Mouse (Mus musculus) c-Kit-positive CD71-positive TER-119-positive erythroid progenitor cells, embryonic 14.5 days (primary cell): Measurements from ENCODE around the gene Inpp5a.

Experiments used
- DNase-seq: peaks from one replicate; pipeline ENCODE4 v3.0.0-alpha.2; 2013; ENCODE audit warnings: low spot score

The Inpp5a gene

GRCm38 (mm10) chr7:139581801-139582571 is 193.1 kb downstream of the Inpp5a start:
- no peak for DNase-seq

GRCm38 (mm10) chr7:139582595-139582994 is 193.7 kb downstream of the Inpp5a start, which contains the start of gene Nkx6-2:
TSS of gene Nkx6-2 (minus strand) at chr7:139582797.
- DNase-seq: no peak

GRCm38 (mm10) chr7:139583094-139583737 is 194.3 kb downstream of the Inpp5a start:
- DNase-seq: no peak

GRCm38 (mm10) chr7:139584221-139585175 is 195.6 kb downstream of the Inpp5a start:
- no peak for DNase-seq

GRCm38 (mm10) chr7:139585183-139585821 is 196.4 kb downstream of the Inpp5a start:
- no peak for DNase-seq

- no peak for DNase-seq
Measured at GRCm38 (mm10) chr7:139587919-139588318, 199.0 kb downstream of the Inpp5a start.

GRCm38 (mm10) chr7:139590302-139590701 is 201.4 kb downstream of the Inpp5a start:
- DNase-seq: no peak

- DNase-seq: no peak
Measured at GRCm38 (mm10) chr7:139591311-139591710, 202.4 kb downstream of the Inpp5a start.

- no peak for DNase-seq
Measured at GRCm38 (mm10) chr7:139595311-139595710, 206.4 kb downstream of the Inpp5a start.

- no peak for DNase-seq
Measured at GRCm38 (mm10) chr7:139595862-139596261, 207.0 kb downstream of the Inpp5a start.

GRCm38 (mm10) chr7:139610328-139610727 is 221.4 kb downstream of the Inpp5a start:
- no peak for DNase-seq

- DNase-seq: peak; percentile 34
Measured at GRCm38 (mm10) chr7:139615767-139616766, 227.2 kb downstream of the Inpp5a start.

- no peak for DNase-seq
Measured at GRCm38 (mm10) chr7:139622568-139622967, 233.7 kb downstream of the Inpp5a start.

- no peak for DNase-seq
Measured at GRCm38 (mm10) chr7:139625156-139625555, 236.2 kb downstream of the Inpp5a start.
